Mouse (Mus musculus) layer of hippocampus, postnatal 14 days (tissue): ENCODE results near the gene Oas1f. TPM values are rescaled to one million over a fixed set of nuclear protein-coding genes. Genes with fewer than 3 reads are reported as not detected.
A peak's percentile ranks its signal among the peaks of the same experiment; 100 is the strongest.
"Not testable (repeated sequence)": the region's sequence is repeated elsewhere in the genome, so short reads cannot be mapped to it uniquely, and the experiment has no call there.

ENCODE experiments used
- DNase-seq, 2 experiments: peaks; one replicate each; pipeline ENCODE4 v3.0.0; 2021 to 2022; ENCODE audit warnings: low spot score in 2 of 2, mixed read lengths in 1 of 2
- long read RNA-seq, 2 experiments: library from polyadenylated mRNA; stranded (forward); transcript quantifications; one replicate each; pipeline ENCODE4 v2.0.0; 2021
- total RNA-seq, 2 experiments: library from RNA; stranded (reverse); gene quantifications; 2 replicates each; pipeline ENCODE4 v1.2.3; 2021

The Oas1f gene
- not detected for total RNA-seq
- long read RNA-seq, experiment 1: 0 reads
- long read RNA-seq, experiment 2: 0 reads

- no peak for DNase-seq
Observed at GRCm38 (mm10) chr5:120847067-120847466, at the start of gene Oas1f. Gene Oas1f (plus strand): TSS chr5:120847367.

GRCm38 (mm10) chr5:120798147-120798546, 49.0 kb upstream of the Oas1f start:
- DNase-seq: not testable (repeated sequence)

- DNase-seq: not testable (repeated sequence)
Observed at GRCm38 (mm10) chr5:120798943-120799342, 48.2 kb upstream of the Oas1f start.

- no peak for DNase-seq
Observed at GRCm38 (mm10) chr5:120803596-120803995, 43.6 kb upstream of the Oas1f start.

- DNase-seq: peak in 1 of 2 experiments; percentile 35
Observed at GRCm38 (mm10) chr5:120806458-120806857, 40.7 kb upstream of the Oas1f start.

GRCm38 (mm10) chr5:120809171-120809570, 38.0 kb upstream of the Oas1f start:
- DNase-seq: no peak

- DNase-seq: peak; percentile 47 to 70
Observed at GRCm38 (mm10) chr5:120811951-120812819, 35.0 kb upstream of the Oas1f start, which contains the start of gene Oas1c. Gene Oas1c (minus strand): TSS chr5:120812514.

GRCm38 (mm10) chr5:120813023-120813422, 34.1 kb upstream of the Oas1f start:
- no peak for DNase-seq

- no peak for DNase-seq
Observed at GRCm38 (mm10) chr5:120815949-120816348, 31.2 kb upstream of the Oas1f start.

GRCm38 (mm10) chr5:120818999-120819398, 28.2 kb upstream of the Oas1f start:
- DNase-seq: no peak

GRCm38 (mm10) chr5:120831031-120831430, 16.1 kb upstream of the Oas1f start:
- no peak for DNase-seq

- DNase-seq: peak in 1 of 2 experiments; percentile 1
Observed at GRCm38 (mm10) chr5:120833335-120834280, 13.6 kb upstream of the Oas1f start.

- DNase-seq: peak; percentile 19 to 24
Observed at GRCm38 (mm10) chr5:120836731-120837585, 10.2 kb upstream of the Oas1f start.

- peak in 1 of 2 experiments; percentile 18 for DNase-seq
Observed at GRCm38 (mm10) chr5:120844713-120845112, 2.5 kb upstream of the Oas1f start.

- peak in 1 of 2 experiments; percentile 33 for DNase-seq
Observed at GRCm38 (mm10) chr5:120849601-120850136, 2.5 kb downstream of the Oas1f start.

- peak; percentile 22 to 40 for DNase-seq
Observed at GRCm38 (mm10) chr5:120859241-120859640, 12.1 kb downstream of the Oas1f start.

- DNase-seq: no peak
Observed at GRCm38 (mm10) chr5:120861121-120861520, 14.0 kb downstream of the Oas1f start, which contains the start of gene Oas1h. Gene Oas1h (plus strand): TSS chr5:120861421.

GRCm38 (mm10) chr5:120865336-120865860, 18.2 kb downstream of the Oas1f start:
- no peak for DNase-seq

GRCm38 (mm10) chr5:120869436-120870015, 22.4 kb downstream of the Oas1f start:
- DNase-seq: no peak
